Mouse (Mus musculus): ENCODE data around the gene Olfr1018.

Olfr1018 gene

GRCm38 (mm10) chr2:85818179-85818578 is at the start of gene Olfr1018:
Gene Olfr1018, plus strand, starts transcription at chr2:85818479.
- TF ChIP-seq GATA4 (IDR thresholded peaks at IDR 0.05; ENCODE audit: insufficient replicate concordance, low read length): no peak

GRCm38 (mm10) chr2:85772413-85772812 is 45.9 kb upstream of the Olfr1018 start, which contains the start of gene Olfr1014:
Gene Olfr1014, plus strand, starts transcription at chr2:85772713.
- TF ChIP-seq GATA4 (IDR thresholded peaks at IDR 0.05; ENCODE audit: insufficient replicate concordance, low read length): no peak

- no peak for TF ChIP-seq GATA4 (IDR thresholded peaks at IDR 0.05; ENCODE audit: insufficient replicate concordance, low read length)
Measured at GRCm38 (mm10) chr2:85781717-85782116, 36.6 kb upstream of the Olfr1018 start, which contains the start of gene Olfr1015. Gene Olfr1015, plus strand, starts transcription at chr2:85782017.

- no peak for TF ChIP-seq GATA4 (IDR thresholded peaks at IDR 0.05; ENCODE audit: insufficient replicate concordance, low read length)
Measured at GRCm38 (mm10) chr2:85792331-85792730, 25.9 kb upstream of the Olfr1018 start.

GRCm38 (mm10) chr2:85802444-85802843 is 15.8 kb upstream of the Olfr1018 start, which contains the start of gene Olfr1016:
Gene Olfr1016, minus strand, starts transcription at chr2:85802544.
- TF ChIP-seq GATA4 (IDR thresholded peaks at IDR 0.05; ENCODE audit: insufficient replicate concordance, low read length): no peak

- no peak for TF ChIP-seq GATA4 (IDR thresholded peaks at IDR 0.05; ENCODE audit: insufficient replicate concordance, low read length)
Measured at GRCm38 (mm10) chr2:85804501-85804900, 13.8 kb upstream of the Olfr1018 start.

GRCm38 (mm10) chr2:85845383-85845782 is 27.1 kb downstream of the Olfr1018 start, which contains the start of gene Olfr1019:
Gene Olfr1019, minus strand, starts transcription at chr2:85845483.
- no peak for TF ChIP-seq GATA4 (IDR thresholded peaks at IDR 0.05; ENCODE audit: insufficient replicate concordance, low read length)

- no peak for TF ChIP-seq GATA4 (IDR thresholded peaks at IDR 0.05; ENCODE audit: insufficient replicate concordance, low read length)
Measured at GRCm38 (mm10) chr2:85846730-85847129, 28.5 kb downstream of the Olfr1018 start, which contains the start of gene Olfr1020. Gene Olfr1020, plus strand, starts transcription at chr2:85847030.

GRCm38 (mm10) chr2:85868294-85868693 is 50.0 kb downstream of the Olfr1018 start, which contains the start of gene Olfr1022:
Gene Olfr1022, plus strand, starts transcription at chr2:85868594.
- TF ChIP-seq GATA4 (IDR thresholded peaks at IDR 0.05; ENCODE audit: insufficient replicate concordance, low read length): no peak

All from liver, adult (tissue).